Mouse (Mus musculus): Measurements from ENCODE around the gene Sdf2. TPM values are rescaled to one million over a fixed set of nuclear protein-coding genes. Genes with fewer than 3 reads are reported as not detected.

Sdf2 gene
- polyA plus RNA-seq, 2 experiments = 30.8 to 34.3 TPM

DNA sequence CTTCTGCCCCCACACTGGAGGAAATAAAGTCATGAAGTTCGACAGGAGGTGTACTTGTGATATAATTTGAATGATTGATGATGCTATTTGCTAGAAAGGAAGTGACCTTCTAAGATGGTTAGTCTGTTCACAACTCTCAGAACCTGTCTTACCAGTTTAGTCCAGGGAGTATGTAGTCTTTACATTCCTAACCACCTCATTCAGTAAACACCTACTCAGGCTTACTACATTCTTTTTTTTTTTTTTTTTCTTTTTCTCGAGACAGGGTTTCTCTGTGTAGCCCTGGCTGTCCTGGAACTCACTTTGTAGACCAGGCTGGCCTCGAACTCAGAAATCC lies 1.4 kb downstream of the Sdf2 start:
- no peak for TF ChIP-seq CTCF (IDR thresholded peaks at IDR 0.05; ENCODE audit: low read depth)
- no peak for TF ChIP-seq EP300 (IDR thresholded peaks at IDR 0.05; ENCODE audit: low read depth)
- no peaks in the 10 kb centered on the region for H3K27me3 ChIP-seq (ENCODE audit: control insufficient read depth, insufficient read depth, low read length)
- ATAC-seq (ENCODE audit: insufficient read depth) (no peak), DNase-seq (ENCODE audit: low read depth in 3 of 3, low spot score in 3 of 3) (no peak)
- no peak overlapping the region for H3K27ac ChIP-seq
- H3K36me3 ChIP-seq (replicated peaks; ENCODE audit: control insufficient read depth, insufficient read depth, low read depth) = no peaks in the 10 kb centered on the region; the same call in 1 of the 2 replicates
- WGBS (ENCODE audit: insufficient replicate concordance) = 38% methylated on average over 3 of the region's 3 CpGs
- peaks cover 15 to 17% of the 10 kb centered on the region in 2 experiments for H3K4me1 ChIP-seq (replicated peaks; ENCODE audit: control insufficient read depth in 2 of 2, insufficient read depth in 2 of 2, low read length in 1 of 2)
- H3K4me3 ChIP-seq (ENCODE audit: insufficient read depth in 1 of 2, low read depth in 2 of 2, low read length in 2 of 2) = peak overlapping the region in 1 of 2 experiments; percentile 76; a peak in 2 of 4 replicates
- peak overlapping the region; percentile 86 for H3K4me2 ChIP-seq (ENCODE audit: low read depth)
- no peaks in the 10 kb centered on the region for H3K9me3 ChIP-seq (ENCODE audit: control insufficient read depth, low read length)
- no peak overlapping the region for H3K9ac ChIP-seq (replicated peaks)

DNA sequence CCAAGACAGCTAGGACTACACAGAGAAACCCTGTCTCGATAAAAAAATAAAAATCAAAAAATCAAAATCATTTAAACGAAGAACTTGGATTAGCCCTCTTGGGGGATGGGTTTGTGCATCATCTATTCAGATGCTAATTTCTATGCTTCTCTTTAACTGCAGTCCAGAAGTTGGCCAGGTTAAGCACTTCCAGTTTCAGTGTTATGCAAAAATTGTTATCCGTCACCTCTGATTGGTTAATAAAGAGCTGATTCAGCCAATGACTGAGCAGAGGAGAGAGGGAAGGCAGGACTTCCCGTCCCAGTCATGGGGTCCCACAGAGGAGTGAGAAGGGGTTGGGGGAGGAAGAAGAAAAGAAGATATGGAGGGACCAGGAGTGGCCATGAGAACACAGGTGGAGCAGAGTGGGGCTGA lies 2.2 kb downstream of the Sdf2 start:
- no peaks in the 10 kb centered on the region; the same call in none of the 2 replicates for H3K36me3 ChIP-seq (replicated peaks; ENCODE audit: control insufficient read depth, insufficient read depth, low read depth)
- H3K9me3 ChIP-seq (ENCODE audit: control insufficient read depth, low read length) = no peaks in the 10 kb centered on the region
- peak overlapping the region; percentile 18; the same call in 1 of the 2 replicates for H3K9ac ChIP-seq (replicated peaks)
- TF ChIP-seq EP300 (IDR thresholded peaks at IDR 0.05; ENCODE audit: low read depth) (no peak), CTCF (IDR thresholded peaks at IDR 0.05; ENCODE audit: low read depth) (no peak)
- DNase-seq (ENCODE audit: low read depth in 3 of 3, low spot score in 3 of 3) = peak in 2 of 3 experiments; percentile 39 to 48
- ATAC-seq (ENCODE audit: insufficient read depth) = no peak
- peak overlapping the region; percentile 86 for H3K4me2 ChIP-seq (ENCODE audit: low read depth)
- WGBS (ENCODE audit: insufficient replicate concordance) = 50% methylated on average over 4 of the region's 4 CpGs
- H3K27ac ChIP-seq = no peak overlapping the region
- peak overlapping the region; percentile 27 to 37 for H3K4me3 ChIP-seq (ENCODE audit: insufficient read depth in 1 of 2, low read depth in 2 of 2, low read length in 2 of 2)
- peaks cover 15 to 17% of the 10 kb centered on the region in 2 experiments for H3K4me1 ChIP-seq (replicated peaks; ENCODE audit: control insufficient read depth in 2 of 2, insufficient read depth in 2 of 2, low read length in 1 of 2)
- H3K27me3 ChIP-seq (ENCODE audit: control insufficient read depth, insufficient read depth, low read length) = no peaks in the 10 kb centered on the region

DNA sequence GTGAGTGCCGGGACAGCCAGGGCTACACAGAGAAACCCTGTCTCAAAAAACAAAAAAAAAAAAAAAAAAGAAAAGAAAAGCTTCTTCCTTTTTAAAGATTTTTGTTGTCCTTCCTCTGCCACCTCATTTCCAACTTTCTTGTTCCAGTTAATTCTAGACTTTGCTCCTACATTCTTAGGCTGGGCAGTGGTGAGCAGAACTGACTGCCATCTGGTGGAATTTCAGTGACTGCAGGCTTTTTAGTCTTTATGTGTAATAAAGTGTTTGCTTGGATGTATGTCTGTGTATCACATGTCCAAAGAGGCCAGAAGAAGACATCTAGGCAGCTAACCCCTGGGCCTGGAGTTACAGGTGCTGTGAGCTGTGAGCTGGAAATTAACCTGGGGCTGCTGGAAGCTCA lies 11.1 kb downstream of the Sdf2 start:
- Histone ChIP-seq H3K27me3 (ENCODE audit: control insufficient read depth, insufficient read depth, low read length) (no peaks in the 10 kb centered on the region), H3K4me3 (ENCODE audit: insufficient read depth in 1 of 2, low read depth in 2 of 2, low read length in 2 of 2) (no peak overlapping the region), H3K36me3 (replicated peaks; ENCODE audit: control insufficient read depth, insufficient read depth, low read depth) (peaks cover 10% of the 10 kb centered on the region), H3K4me1 (replicated peaks; ENCODE audit: control insufficient read depth in 2 of 2, insufficient read depth in 2 of 2, low read length in 1 of 2) (no peaks in the 10 kb centered on the region), H3K4me2 (ENCODE audit: low read depth) (no peak overlapping the region), H3K27ac (no peak overlapping the region), H3K9ac (replicated peaks) (no peak overlapping the region), H3K9me3 (ENCODE audit: control insufficient read depth, low read length) (no peaks in the 10 kb centered on the region)
- TF ChIP-seq EP300 (IDR thresholded peaks at IDR 0.05; ENCODE audit: low read depth) = no peak
- peak; percentile 24; the same call in 1 of the 2 replicates for TF ChIP-seq CTCF (IDR thresholded peaks at IDR 0.05; ENCODE audit: low read depth)
- no peak for DNase-seq (ENCODE audit: low read depth in 3 of 3, low spot score in 3 of 3)
- ATAC-seq (ENCODE audit: insufficient read depth) = no peak
- WGBS (ENCODE audit: insufficient replicate concordance) = 86% methylated on average over 1 of the region's 1 CpGs

DNA sequence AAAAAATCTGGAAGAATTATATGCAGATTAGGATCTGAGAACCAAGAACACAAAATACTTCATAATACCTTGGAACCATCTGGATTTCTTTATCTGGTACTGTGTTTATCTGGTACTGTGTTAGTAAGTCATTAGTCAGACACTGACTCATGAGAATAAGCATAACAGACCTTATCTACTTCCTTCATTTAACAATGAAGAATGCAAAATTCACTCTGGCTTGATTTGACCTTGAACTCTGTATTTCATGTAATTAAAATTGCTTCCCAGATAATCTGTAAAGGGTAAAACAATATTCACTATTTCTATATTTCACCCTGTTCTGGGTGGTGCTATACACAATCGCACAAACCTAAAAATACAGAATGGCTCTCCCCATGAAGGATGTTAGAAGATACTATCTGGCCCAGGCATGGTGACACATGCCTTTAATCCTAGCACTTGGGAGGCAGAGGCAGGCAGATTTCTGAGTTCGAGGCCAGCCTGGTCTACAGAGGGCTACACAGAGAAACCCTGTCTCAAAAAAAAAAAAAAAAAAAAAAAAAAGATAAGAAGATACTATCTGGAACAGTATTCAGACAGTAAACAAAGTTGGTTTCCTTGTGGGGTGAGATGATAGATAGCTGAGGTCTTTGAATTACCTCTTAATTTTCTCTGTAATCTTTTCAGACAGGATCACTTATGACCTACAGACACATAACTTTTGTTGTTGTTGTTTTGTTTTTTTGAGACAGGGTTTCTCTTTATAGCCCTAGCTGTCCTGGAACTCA lies 15.1 kb downstream of the Sdf2 start:
- Histone ChIP-seq H3K9ac (replicated peaks) (peak overlapping the region; percentile 28), H3K4me1 (replicated peaks; ENCODE audit: control insufficient read depth in 2 of 2, insufficient read depth in 2 of 2, low read length in 1 of 2) (peaks cover 0 to 4% of the 10 kb centered on the region in 2 experiments; a peak in 1 of 4 replicates), H3K27ac (no peak overlapping the region), H3K27me3 (ENCODE audit: control insufficient read depth, insufficient read depth, low read length) (no peaks in the 10 kb centered on the region), H3K4me2 (ENCODE audit: low read depth) (peak overlapping the region; percentile 87), H3K4me3 (ENCODE audit: insufficient read depth in 1 of 2, low read depth in 2 of 2, low read length in 2 of 2) (peak overlapping the region in 1 of 2 experiments; percentile 74; a peak in 2 of 4 replicates), H3K9me3 (ENCODE audit: control insufficient read depth, low read length) (no peaks in the 10 kb centered on the region), H3K36me3 (replicated peaks; ENCODE audit: control insufficient read depth, insufficient read depth, low read depth) (peaks cover 18% of the 10 kb centered on the region)
- TF ChIP-seq EP300 (IDR thresholded peaks at IDR 0.05; ENCODE audit: low read depth) (no peak), CTCF (IDR thresholded peaks at IDR 0.05; ENCODE audit: low read depth) (no peak)
- WGBS (ENCODE audit: insufficient replicate concordance) = 84% methylated on average over 2 of the region's 2 CpGs
- no peak for DNase-seq (ENCODE audit: low read depth in 3 of 3, low spot score in 3 of 3)
- no peak for ATAC-seq (ENCODE audit: insufficient read depth)

Data from liver, embryonic 14.5 days (tissue).